Mouse (Mus musculus): Measurements from ENCODE around the gene Vmn1r47. TPM values are rescaled to one million over a fixed set of nuclear protein-coding genes. Genes with fewer than 3 reads are reported as not detected.
"Not testable (repeated sequence)": the region's sequence is repeated elsewhere in the genome, so short reads cannot be mapped to it uniquely, and the experiment has no call there.

The Vmn1r47 gene
- polyA plus RNA-seq (2015; fragmentation: Nextera tagmentation; extraction: Ambion mirVana): not detected in 2 replicates

DNA sequence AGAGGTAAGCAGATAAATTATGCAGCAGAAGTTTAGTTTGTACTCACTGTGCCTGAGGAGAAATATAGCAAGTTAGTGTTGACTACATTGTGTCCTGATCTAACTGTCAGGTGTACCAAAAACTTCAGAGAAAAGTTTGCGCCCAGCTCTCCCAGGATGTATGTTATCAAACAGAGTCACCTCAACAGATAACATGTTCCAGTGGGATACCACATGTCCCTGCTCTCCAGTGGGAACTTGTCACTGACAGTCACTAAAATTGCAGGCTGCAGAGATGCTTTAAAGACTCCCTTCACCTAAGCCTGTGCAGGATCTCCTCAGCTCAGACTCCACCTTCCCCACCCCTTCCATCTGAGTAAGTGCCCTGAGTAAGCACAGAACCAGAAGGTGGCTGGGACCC is at the start of gene Vmn1r47:
Gene Vmn1r47 (plus strand): TSS at position 301 of the 400 bp plus-strand sequence.
- H3K27me3 ChIP-seq (replicated peaks; ENCODE audit: control insufficient read depth, insufficient read depth, low read length); H3K36me3 ChIP-seq (ENCODE audit: control insufficient read depth, insufficient read depth); H3K4me2 ChIP-seq (replicated peaks; ENCODE audit: low read depth); H3K9ac ChIP-seq (ENCODE audit: low read depth, low read length); H3K27ac ChIP-seq (ENCODE audit: low read depth, low read length); ATAC-seq; H3K4me3 ChIP-seq (ENCODE audit: low read depth, low read length); H3K9me3 ChIP-seq (ENCODE audit: control insufficient read depth); H3K4me1 ChIP-seq (replicated peaks; ENCODE audit: control insufficient read depth, insufficient read depth, low read length): not testable (repeated sequence)
- 97% methylated on average over 1 of the region's 1 CpGs for WGBS

DNA sequence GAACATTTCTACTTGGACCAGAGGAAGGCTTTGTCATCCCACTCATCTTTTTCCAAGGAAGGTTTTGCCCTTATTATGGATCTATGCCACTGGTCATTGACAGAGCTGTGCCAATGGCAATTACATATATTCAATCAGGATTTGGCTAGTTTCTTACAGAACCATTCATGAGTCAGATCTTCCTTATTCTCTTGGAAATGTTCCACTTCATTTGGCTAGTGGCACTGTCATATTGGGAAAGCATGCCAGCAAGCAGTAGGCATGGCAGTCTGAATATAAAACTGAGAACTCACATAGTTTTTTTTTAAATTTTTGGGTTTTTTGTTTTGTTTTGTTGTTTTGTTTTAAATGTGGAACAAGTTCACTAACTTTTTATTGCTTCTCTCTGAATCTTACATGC is 49.6 kb upstream of the Vmn1r47 start:
- H3K27me3 ChIP-seq (replicated peaks; ENCODE audit: control insufficient read depth, insufficient read depth, low read length): no peaks in the 10 kb centered on the region
- ATAC-seq: no peak
- no peak overlapping the region for H3K9ac ChIP-seq (ENCODE audit: low read depth, low read length)
- no peak for TF ChIP-seq CTCF (IDR thresholded peaks at IDR 0.05; ENCODE audit: low read depth)
- no peaks in the 10 kb centered on the region for H3K4me1 ChIP-seq (replicated peaks; ENCODE audit: control insufficient read depth, insufficient read depth, low read length)
- H3K4me2 ChIP-seq (replicated peaks; ENCODE audit: low read depth): no peak overlapping the region
- no peak overlapping the region for H3K27ac ChIP-seq (ENCODE audit: low read depth, low read length)
- H3K36me3 ChIP-seq (ENCODE audit: control insufficient read depth, insufficient read depth): no peaks in the 10 kb centered on the region
- no peaks in the 10 kb centered on the region for H3K9me3 ChIP-seq (ENCODE audit: control insufficient read depth)
- H3K4me3 ChIP-seq (ENCODE audit: low read depth, low read length): no peak overlapping the region

DNA sequence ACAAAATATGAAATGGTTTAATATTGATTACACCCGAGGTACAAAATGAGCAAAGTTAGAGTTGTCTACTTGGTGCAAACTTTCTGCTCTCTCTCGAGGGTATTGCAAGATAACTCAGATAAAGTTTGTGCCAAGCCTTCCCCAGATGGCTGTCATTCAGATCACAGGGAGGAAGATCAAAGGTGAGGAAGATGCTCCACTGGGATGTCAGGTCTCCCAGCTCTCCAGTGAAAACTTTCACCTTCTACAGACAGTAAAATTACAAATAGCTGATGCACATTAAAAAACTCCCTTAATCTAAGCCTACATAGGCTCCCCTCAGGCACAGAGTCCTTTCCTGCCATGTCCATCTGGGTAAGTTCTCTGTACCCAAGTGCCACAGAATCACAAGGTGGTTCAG is 46.9 kb upstream of the Vmn1r47 start, which contains the start of gene Vmn1r46:
Gene Vmn1r46 (plus strand): TSS at position 301 of the 400 bp plus-strand sequence.
- Histone ChIP-seq H3K27ac (ENCODE audit: low read depth, low read length) (no peak within 1 kb of the TSS), H3K9me3 (ENCODE audit: control insufficient read depth) (no peaks in the 10 kb centered on the region), H3K4me1 (replicated peaks; ENCODE audit: control insufficient read depth, insufficient read depth, low read length) (no peaks in the 10 kb centered on the region), H3K4me2 (replicated peaks; ENCODE audit: low read depth) (no peak within 1 kb of the TSS), H3K4me3 (ENCODE audit: low read depth, low read length) (no peak within 1 kb of the TSS), H3K36me3 (ENCODE audit: control insufficient read depth, insufficient read depth) (no peaks in the 10 kb centered on the region), H3K9ac (ENCODE audit: low read depth, low read length) (no peak within 1 kb of the TSS), H3K27me3 (replicated peaks; ENCODE audit: control insufficient read depth, insufficient read depth, low read length) (no peaks in the 10 kb centered on the region)
- no peak for TF ChIP-seq CTCF (IDR thresholded peaks at IDR 0.05; ENCODE audit: low read depth)
- WGBS: 58% methylated on average over 2 of the region's 2 CpGs
- no peak for ATAC-seq

DNA sequence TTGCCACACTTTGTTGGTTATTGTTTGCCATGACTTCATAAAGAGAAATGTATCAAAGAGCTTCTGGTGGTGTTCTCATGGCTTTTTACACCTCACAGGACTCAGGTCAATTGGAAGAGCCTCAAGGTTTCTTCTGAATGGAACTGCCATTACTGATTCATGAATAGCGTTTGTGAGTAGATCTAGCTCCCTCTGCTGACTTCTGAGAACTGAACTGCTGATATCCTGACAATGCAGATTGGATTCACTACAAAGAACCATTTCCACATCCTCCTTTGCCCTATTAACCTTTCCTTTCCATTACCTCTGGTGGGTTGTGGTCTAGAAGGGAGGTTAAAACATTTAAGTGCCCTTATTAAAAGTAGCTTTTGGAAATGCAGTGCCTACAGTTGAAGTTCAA is 30.0 kb upstream of the Vmn1r47 start:
- 33% methylated on average over 1 of the region's 1 CpGs for WGBS
- Histone ChIP-seq H3K36me3 (ENCODE audit: control insufficient read depth, insufficient read depth) (no peaks in the 10 kb centered on the region), H3K4me2 (replicated peaks; ENCODE audit: low read depth) (no peak overlapping the region), H3K4me1 (replicated peaks; ENCODE audit: control insufficient read depth, insufficient read depth, low read length) (no peaks in the 10 kb centered on the region), H3K27ac (ENCODE audit: low read depth, low read length) (no peak overlapping the region), H3K9ac (ENCODE audit: low read depth, low read length) (no peak overlapping the region), H3K9me3 (ENCODE audit: control insufficient read depth) (no peaks in the 10 kb centered on the region; the same call in 1 of the 2 replicates), H3K4me3 (ENCODE audit: low read depth, low read length) (no peak overlapping the region), H3K27me3 (replicated peaks; ENCODE audit: control insufficient read depth, insufficient read depth, low read length) (no peaks in the 10 kb centered on the region)
- ATAC-seq: no peak
- TF ChIP-seq CTCF (IDR thresholded peaks at IDR 0.05; ENCODE audit: low read depth): no peak

GRCm38 (mm10) chr6:90036741-90037140 is 20.8 kb downstream of the Vmn1r47 start, which contains the start of gene Vmn1r48:
Vmn1r48 (minus strand) TSS chr6:90036841.
- not testable (repeated sequence) for H3K9me3 ChIP-seq (ENCODE audit: control insufficient read depth); H3K9ac ChIP-seq (ENCODE audit: low read depth, low read length); H3K36me3 ChIP-seq (ENCODE audit: control insufficient read depth, insufficient read depth); H3K4me3 ChIP-seq (ENCODE audit: low read depth, low read length); H3K4me2 ChIP-seq (replicated peaks; ENCODE audit: low read depth); ATAC-seq; H3K4me1 ChIP-seq (replicated peaks; ENCODE audit: control insufficient read depth, insufficient read depth, low read length); H3K27ac ChIP-seq (ENCODE audit: low read depth, low read length); H3K27me3 ChIP-seq (replicated peaks; ENCODE audit: control insufficient read depth, insufficient read depth, low read length)
- WGBS: no CpG with 5 or more reads among the region's 2 CpGs

Other genes starting within 250 kb of the Vmn1r47 start
- gene Vmn1r42, start 139.7 kb upstream of the Vmn1r47 start, polyA plus RNA-seq (2015; fragmentation: Nextera tagmentation; extraction: Ambion mirVana): not detected in 2 replicates
- 0.01 TPM in 1 of 2 replicates, not detected in the other for gene Vmn1r43, start 139.7 kb upstream of the Vmn1r47 start, polyA plus RNA-seq (2015; fragmentation: Nextera tagmentation; extraction: Ambion mirVana)
- gene Vmn1r44, start 132.5 kb upstream of the Vmn1r47 start, polyA plus RNA-seq (2015; fragmentation: Nextera tagmentation; extraction: Ambion mirVana): not detected in 2 replicates
- gene Vmn1r45, start 75.5 kb upstream of the Vmn1r47 start, polyA plus RNA-seq (2015; fragmentation: Nextera tagmentation; extraction: Ambion mirVana): not detected in 2 replicates
- gene Vmn1r46, start 46.8 kb upstream of the Vmn1r47 start, polyA plus RNA-seq (2015; fragmentation: Nextera tagmentation; extraction: Ambion mirVana): not detected in 2 replicates
- gene Vmn1r48, start 20.7 kb downstream of the Vmn1r47 start, polyA plus RNA-seq (2015; fragmentation: Nextera tagmentation; extraction: Ambion mirVana): not detected in 2 replicates
- not detected in 2 replicates for gene Vmn1r49, start 62.4 kb downstream of the Vmn1r47 start, polyA plus RNA-seq (2015; fragmentation: Nextera tagmentation; extraction: Ambion mirVana)
- gene Vmn1r50, start 85.3 kb downstream of the Vmn1r47 start, polyA plus RNA-seq (2015; fragmentation: Nextera tagmentation; extraction: Ambion mirVana): not detected in 2 replicates
- gene Vmn1r51, start 106.4 kb downstream of the Vmn1r47 start, polyA plus RNA-seq (2015; fragmentation: Nextera tagmentation; extraction: Ambion mirVana): 0.04 and 0.05 TPM in 2 replicates
- not detected in 2 replicates for gene Vmn1r52, start 158.7 kb downstream of the Vmn1r47 start, polyA plus RNA-seq (2015; fragmentation: Nextera tagmentation; extraction: Ambion mirVana)
- not detected in 2 replicates for gene V1ra8, start 186.6 kb downstream of the Vmn1r47 start, polyA plus RNA-seq (2015; fragmentation: Nextera tagmentation; extraction: Ambion mirVana)
- gene Vmn1r53, start 208.3 kb downstream of the Vmn1r47 start, polyA plus RNA-seq (2015; fragmentation: Nextera tagmentation; extraction: Ambion mirVana): not detected in 2 replicates
- gene Vmn1r54, start 230.2 kb downstream of the Vmn1r47 start, polyA plus RNA-seq (2015; fragmentation: Nextera tagmentation; extraction: Ambion mirVana): not detected in 2 replicates

Data from intestine, postnatal 0 days (tissue).